Mouse (Mus musculus) lung, postnatal 0 days (tissue): ENCODE results near the gene Tmem164. TPM values are rescaled to one million over a fixed set of nuclear protein-coding genes. Genes with fewer than 3 reads are reported as not detected.

Source experiments
- ATAC-seq: fragments of 200-750 bp; cut with Nextera tagmentation; 2 replicates; pipeline ENCODE4 v1.8.0; 2017; ENCODE audit warnings: moderate library complexity
- DNase-seq: peaks from one replicate; pipeline ENCODE4 v3.0.0-alpha.2; 2016; ENCODE audit warnings: low spot score
- H3K27ac ChIP-seq: fragments of 300-500 bp; sonication (generic); 2 replicates; pipeline ENCODE4 v1.5.1; 2014; ENCODE audit warnings: antibody characterized with exemption, mild to moderate bottlenecking, low read length, mixed read lengths
- H3K27me3 ChIP-seq: fragments of 300-500 bp; sonication (generic); replicated peaks from 2 replicates; pipeline ENCODE4 v1.6.1; 2014; ENCODE audit warnings: low read length, mixed read lengths; ENCODE audit not compliant: insufficient read depth
- H3K36me3 ChIP-seq: fragments of 300-500 bp; sonication (generic); 2 replicates; pipeline ENCODE4 v1.6.1; 2014; ENCODE audit warnings: low read length, mixed read lengths; ENCODE audit not compliant: insufficient read depth
- H3K4me1 ChIP-seq: fragments of 300-500 bp; sonication (generic); 2 replicates; pipeline ENCODE4 v1.6.1; 2014; ENCODE audit warnings: antibody characterized with exemption, low read depth, low read length, mixed read lengths; ENCODE audit not compliant: insufficient read depth
- H3K4me2 ChIP-seq: fragments of 300-500 bp; sonication (generic); replicated peaks from 2 replicates; pipeline ENCODE4 v1.6.1; 2014; ENCODE audit warnings: low read depth, mild to moderate bottlenecking, low read length, moderate library complexity, mixed read lengths
- H3K4me3 ChIP-seq: fragments of 300-500 bp; sonication (generic); 2 replicates; pipeline ENCODE4 v1.5.1; 2014; ENCODE audit warnings: low read depth, low read length
- H3K9ac ChIP-seq: fragments of 300-500 bp; sonication (generic); replicated peaks from 2 replicates; pipeline ENCODE4 v1.6.1; 2014; ENCODE audit warnings: low read depth, mild to moderate bottlenecking
- H3K9me3 ChIP-seq: fragments of 300-500 bp; sonication (generic); 2 replicates; pipeline ENCODE4 v1.6.1; 2016; ENCODE audit warnings: low read length, mixed read lengths
- CTCF ChIP-seq: IDR thresholded peaks from 2 replicates; pipeline ENCODE4 v1.5.1; 2016; ENCODE audit warnings: antibody characterized with exemption, mild to moderate bottlenecking
- EP300 ChIP-seq: IDR thresholded peaks from 2 replicates; pipeline ENCODE4 v1.6.1; 2016; ENCODE audit warnings: antibody characterized with exemption, mild to moderate bottlenecking, control low read depth
- WGBS: fragments of 180-500 bp; shearing (Covaris S2); extraction: QIAGEN DNeasy Blood & Tissue Kit; methylation state at CpG from one replicate; pipeline ENCODE4 v1.1.7; 2014; 5-methylcytosine and 5-hydroxymethylcytosine counted together
- polyA plus RNA-seq: library from polyadenylated mRNA; unstranded; fragments of >200 nt; fragmentation: Nextera tagmentation; extraction: Ambion mirVana; gene quantifications from 2 replicates; pipeline ENCODE4 v1.2.1, GENCODE M21; 2015

Tmem164 gene
- polyA plus RNA-seq, 1 experiment from 2014 or later, result 47.4 TPM

GRCm38 (mm10) chrX:142729482-142729881, 48.3 kb downstream of the Tmem164 start:
- H3K4me3 ChIP-seq, result no peak overlapping the region
- H3K4me2 ChIP-seq, result no peak overlapping the region
- H3K36me3 ChIP-seq, result no peaks in the 10 kb centered on the region
- TF ChIP-seq CTCF, result no peak
- TF ChIP-seq EP300, result no peak
- no peaks in the 10 kb centered on the region for H3K27me3 ChIP-seq
- no peak for DNase-seq
- H3K4me1 ChIP-seq, result no peaks in the 10 kb centered on the region
- no peak for ATAC-seq
- WGBS, result 59% methylated on average over 2 of the region's 2 CpGs
- no peak overlapping the region for H3K27ac ChIP-seq
- H3K9ac ChIP-seq, result no peak overlapping the region
- no peaks in the 10 kb centered on the region for H3K9me3 ChIP-seq

GRCm38 (mm10) chrX:142737099-142737498, 55.9 kb downstream of the Tmem164 start:
- no peaks in the 10 kb centered on the region for H3K9me3 ChIP-seq
- H3K36me3 ChIP-seq, result no peaks in the 10 kb centered on the region
- H3K27ac ChIP-seq, result no peak overlapping the region
- no peak for TF ChIP-seq CTCF
- H3K4me2 ChIP-seq, result no peak overlapping the region
- no peaks in the 10 kb centered on the region for H3K4me1 ChIP-seq
- no peak overlapping the region for H3K9ac ChIP-seq
- WGBS, result 64% methylated on average over 4 of the region's 4 CpGs
- DNase-seq (no peak), ATAC-seq (no peak)
- H3K4me3 ChIP-seq, result no peak overlapping the region
- H3K27me3 ChIP-seq, result no peaks in the 10 kb centered on the region

GRCm38 (mm10) chrX:142737719-142738118, 56.5 kb downstream of the Tmem164 start:
- H3K4me3 ChIP-seq, result no peak overlapping the region
- peak; percentile 65 for DNase-seq
- no peaks in the 10 kb centered on the region for H3K4me1 ChIP-seq
- ATAC-seq, result peak; percentile 71
- H3K4me2 ChIP-seq, result no peak overlapping the region
- TF ChIP-seq CTCF, result no peak
- no peak for TF ChIP-seq EP300
- H3K36me3 ChIP-seq, result no peaks in the 10 kb centered on the region
- no peak overlapping the region for H3K27ac ChIP-seq
- WGBS, result 69% methylated on average over 6 of the region's 6 CpGs
- H3K9me3 ChIP-seq, result no peaks in the 10 kb centered on the region
- no peaks in the 10 kb centered on the region for H3K27me3 ChIP-seq
- no peak overlapping the region for H3K9ac ChIP-seq

GRCm38 (mm10) chrX:142747428-142747827, 66.2 kb downstream of the Tmem164 start:
- TF ChIP-seq EP300, result no peak
- TF ChIP-seq CTCF, result peak; percentile 15; the same call in 1 of the 2 replicates
- no peaks in the 10 kb centered on the region for H3K4me1 ChIP-seq
- H3K27me3 ChIP-seq, result no peaks in the 10 kb centered on the region
- H3K27ac ChIP-seq, result no peak overlapping the region
- no peak overlapping the region for H3K4me3 ChIP-seq
- DNase-seq (no peak), ATAC-seq (no peak)
- no peak overlapping the region for H3K9ac ChIP-seq
- H3K9me3 ChIP-seq, result no peaks in the 10 kb centered on the region
- no peaks in the 10 kb centered on the region for H3K36me3 ChIP-seq
- H3K4me2 ChIP-seq, result no peak overlapping the region

- Histone ChIP-seq H3K9ac (no peak overlapping the region), H3K9me3 (no peaks in the 10 kb centered on the region), H3K4me1 (no peaks in the 10 kb centered on the region), H3K4me2 (no peak overlapping the region), H3K36me3 (no peaks in the 10 kb centered on the region), H3K27me3 (no peaks in the 10 kb centered on the region), H3K27ac (no peak overlapping the region), H3K4me3 (no peak overlapping the region)
- TF ChIP-seq EP300 (no peak), CTCF (no peak)
- 83% methylated on average over 3 of the region's 3 CpGs for WGBS
- DNase-seq (no peak), ATAC-seq (no peak)
Measured at GRCm38 (mm10) chrX:142748574-142748973, 67.4 kb downstream of the Tmem164 start.

GRCm38 (mm10) chrX:142750775-142751174, 69.6 kb downstream of the Tmem164 start:
- ATAC-seq, result no peak
- H3K27me3 ChIP-seq, result no peaks in the 10 kb centered on the region
- no peak for DNase-seq
- no peak overlapping the region for H3K4me3 ChIP-seq
- H3K9me3 ChIP-seq, result no peaks in the 10 kb centered on the region
- 74% methylated on average over 4 of the region's 4 CpGs for whole genome bisulfite sequencing
- H3K9ac ChIP-seq, result no peak overlapping the region
- H3K4me1 ChIP-seq, result no peaks in the 10 kb centered on the region
- H3K27ac ChIP-seq, result no peak overlapping the region
- no peak overlapping the region for H3K4me2 ChIP-seq
- H3K36me3 ChIP-seq, result no peaks in the 10 kb centered on the region
- no peak for TF ChIP-seq CTCF
- TF ChIP-seq EP300, result no peak

- 88% methylated on average over 6 of the region's 6 CpGs for WGBS
- ATAC-seq (no peak), DNase-seq (no peak)
- Histone ChIP-seq H3K4me1 (no peaks in the 10 kb centered on the region), H3K27ac (no peak overlapping the region), H3K4me2 (no peak overlapping the region), H3K27me3 (no peaks in the 10 kb centered on the region), H3K36me3 (no peaks in the 10 kb centered on the region), H3K4me3 (no peak overlapping the region), H3K9ac (no peak overlapping the region), H3K9me3 (no peaks in the 10 kb centered on the region)
- TF ChIP-seq CTCF (no peak), EP300 (no peak)
Measured at GRCm38 (mm10) chrX:142755542-142755941, 74.3 kb downstream of the Tmem164 start.
